In the genomic region with DNA sequence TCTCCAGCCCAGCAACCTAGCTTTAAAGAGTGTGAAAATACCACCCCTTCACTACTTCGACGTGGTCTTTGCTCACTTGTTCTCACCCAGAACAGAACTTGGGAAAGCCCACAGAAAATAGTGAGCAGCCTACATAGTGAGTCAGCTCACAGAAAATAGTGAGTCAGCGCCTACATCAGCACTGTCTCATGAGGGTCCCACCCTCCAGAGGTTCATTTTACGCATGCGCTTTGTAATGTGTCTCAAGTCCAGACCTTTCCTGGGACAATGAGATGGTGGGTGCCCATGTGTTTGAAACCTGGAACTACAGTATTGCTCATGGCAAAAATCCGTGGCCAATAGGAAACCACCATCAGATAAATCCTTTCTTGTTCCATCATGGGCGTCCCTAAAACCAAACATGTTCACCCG, we compare ENCODE assay signal across 23 mouse cellular contexts. TPM values are rescaled to one million over a fixed set of nuclear protein-coding genes. Genes with fewer than 3 reads are reported as not detected.
DNase-seq lines count a peak whose midpoint lies in the region; ATAC-seq and TF ChIP-seq lines count a peak whose summit lies in the region.
"Had no signal": no experiment of that assay in that cellular context is flagged by ENCODE, and none has a peak within 500 bp of the region (broad histone marks: within the 10 kb centered on the region; RNA-seq: fewer than 3 reads in every experiment).

No protein-coding gene starts in this region.

- 0 out of 2 replicates have a peak, but pooled peaks have one; percentile 4 for TF ChIP-seq CTCF in intestine, postnatal 0 days (IDR thresholded peaks at IDR 0.05; ENCODE audit: low read depth)
- TF ChIP-seq CTCF in MEL (IDR thresholded peaks at IDR 0.05 in 2 of 3, conservative IDR thresholded peaks at IDR 0.05 in 1 of 3; ENCODE audit: control insufficient read depth in 1 of 3, insufficient read depth in 1 of 3, low read depth in 2 of 3, low read length in 3 of 3, poor library complexity in 1 of 3, severe bottlenecking in 1 of 3), result peak in 2 of 3 experiments; percentile 10 to 22; a peak in 2 of 6 replicates

- no peak for ATAC-seq in intestine, postnatal 0 days
- ATAC-seq in intestine, embryonic 15.5 days, result no peak
- no peak for ATAC-seq in forebrain, embryonic 12.5 days (ENCODE audit: low FRiP score)
- ATAC-seq: forebrain, embryonic 14.5 days; hindbrain, postnatal 0 days; liver, postnatal 0 days had no signal

- no peak overlapping the region for H3K9ac ChIP-seq in intestine, postnatal 0 days (ENCODE audit: low read depth, low read length)
- H3K9ac ChIP-seq in intestine, embryonic 15.5 days, result no peak overlapping the region
- H3K9ac ChIP-seq in MEL (ENCODE audit: control insufficient read depth, low read depth, low read length, poor library complexity, severe bottlenecking), result peak overlapping the region; percentile 52
- no peak overlapping the region for H3K9ac ChIP-seq in forebrain, embryonic 12.5 days
- H3K9ac ChIP-seq: embryonic facial prominence, embryonic 13.5 days; heart, embryonic 13.5 days; limb, embryonic 12.5 days; liver, postnatal 0 days; midbrain, embryonic 12.5 days had no signal

- no peaks in the 10 kb centered on the region for H3K4me1 ChIP-seq in intestine, postnatal 0 days (replicated peaks; ENCODE audit: control insufficient read depth, insufficient read depth, low read length)
- 0 out of 2 replicates have a peak, but pooled peaks cover 3% of the 10 kb centered on the region for H3K4me1 ChIP-seq in intestine, embryonic 15.5 days (replicated peaks)
- peaks cover 0 to 16% of the 10 kb centered on the region in 2 experiments; a peak in 2 of 4 replicates for H3K4me1 ChIP-seq in MEL (ENCODE audit: control insufficient read depth in 1 of 2, insufficient read depth in 2 of 2, low read length in 2 of 2)
- 0 out of 2 replicates have a peak, but pooled peaks cover 3% of the 10 kb centered on the region for H3K4me1 ChIP-seq in forebrain, embryonic 12.5 days
- H3K4me1 ChIP-seq: embryonic facial prominence, embryonic 13.5 days; midbrain, embryonic 12.5 days had no signal

- no peak overlapping the region for H3K4me3 ChIP-seq in intestine, postnatal 0 days (ENCODE audit: low read depth, low read length)
- no peak overlapping the region for H3K4me3 ChIP-seq in intestine, embryonic 15.5 days (replicated peaks)
- peak overlapping the region; percentile 48 to 62 for H3K4me3 ChIP-seq in MEL (ENCODE audit: control insufficient read depth in 1 of 2, insufficient read depth in 1 of 2, low read depth in 2 of 2, low read length in 2 of 2)
- H3K4me3 ChIP-seq in forebrain, embryonic 12.5 days (replicated peaks), result no peak overlapping the region
- H3K4me3 ChIP-seq: embryonic facial prominence, embryonic 13.5 days; heart, embryonic 13.5 days; limb, embryonic 12.5 days; midbrain, embryonic 12.5 days had no signal

- WGBS in intestine, postnatal 0 days, result 78% methylated on average over 8 of the region's 8 CpGs
- 83% methylated on average over 8 of the region's 8 CpGs for WGBS in intestine, embryonic 15.5 days
- 84% methylated on average over 8 of the region's 8 CpGs for WGBS in forebrain, embryonic 12.5 days

- H3K36me3 ChIP-seq in intestine, postnatal 0 days (ENCODE audit: control insufficient read depth, insufficient read depth), result no peaks in the 10 kb centered on the region
- H3K36me3 ChIP-seq in intestine, embryonic 15.5 days, result no peaks in the 10 kb centered on the region
- peaks cover 0 to 11% of the 10 kb centered on the region in 2 experiments; a peak in 2 of 4 replicates for H3K36me3 ChIP-seq in MEL (ENCODE audit: control insufficient read depth in 1 of 2, insufficient read depth in 2 of 2, low read length in 2 of 2)
- H3K36me3 ChIP-seq in forebrain, embryonic 12.5 days (replicated peaks), result no peaks in the 10 kb centered on the region
- H3K36me3 ChIP-seq: embryonic facial prominence, embryonic 13.5 days; heart, embryonic 13.5 days; limb, embryonic 12.5 days; midbrain, embryonic 12.5 days had no signal

- H3K79me2 ChIP-seq in MEL (ENCODE audit: control insufficient read depth, insufficient read depth, low read length, poor library complexity), result no peaks in the 10 kb centered on the region

- TF ChIP-seq RAD21 in MEL (IDR thresholded peaks at IDR 0.05; ENCODE audit: low read depth, low read length), result no peak

- H3K27me3 ChIP-seq in intestine, postnatal 0 days (replicated peaks; ENCODE audit: control insufficient read depth, insufficient read depth, low read length), result no peaks in the 10 kb centered on the region
- H3K27me3 ChIP-seq in intestine, embryonic 15.5 days (replicated peaks), result no peaks in the 10 kb centered on the region
- H3K27me3 ChIP-seq in MEL (ENCODE audit: control insufficient read depth in 1 of 2, insufficient read depth in 2 of 2, low read length in 2 of 2), result no peaks in the 10 kb centered on the region
- no peaks in the 10 kb centered on the region for H3K27me3 ChIP-seq in forebrain, embryonic 12.5 days
- H3K27me3 ChIP-seq: midbrain, embryonic 12.5 days had no signal

- peak; percentile 77 for DNase-seq in MEL (ENCODE audit: low read depth, low spot score)
- DNase-seq in brain, adult 2 months (ENCODE audit: low read depth, low spot score), result peak; percentile 59
- DNase-seq in kidney, postnatal 4 days, result no peak
- DNase-seq in layer of hippocampus, adult 9-11 months, result no peak
- DNase-seq: adrenal gland, postnatal 36 days; cerebellum, adult 11 months; cerebellum, postnatal 10 days; embryo, embryonic 11 days; gastrocnemius, postnatal 10 days; heart, adult 18-20 months; heart, postnatal 14 days; kidney, adult 11 months; liver, postnatal 0 days had no signal

- H3K27ac ChIP-seq in intestine, postnatal 0 days (ENCODE audit: low read depth, low read length), result no peak overlapping the region
- H3K27ac ChIP-seq in intestine, embryonic 15.5 days, result no peak overlapping the region
- peak overlapping the region; percentile 63 for H3K27ac ChIP-seq in MEL (ENCODE audit: control insufficient read depth, low read depth, low read length)
- H3K27ac ChIP-seq in forebrain, embryonic 12.5 days, result no peak overlapping the region
- H3K27ac ChIP-seq: embryonic facial prominence, embryonic 13.5 days; heart, embryonic 13.5 days; hindbrain, postnatal 0 days; limb, embryonic 12.5 days; midbrain, embryonic 12.5 days had no signal

- TF ChIP-seq POLR2A in MEL (IDR thresholded peaks at IDR 0.05; ENCODE audit: control insufficient read depth in 1 of 2, insufficient read depth in 1 of 2, low read depth in 1 of 2, low read length in 2 of 2, poor library complexity in 1 of 2), result no peak

- H3K4me2 ChIP-seq in intestine, postnatal 0 days (replicated peaks; ENCODE audit: low read depth), result no peak overlapping the region
- no peak overlapping the region for H3K4me2 ChIP-seq in intestine, embryonic 15.5 days (replicated peaks)
- no peak overlapping the region for H3K4me2 ChIP-seq in forebrain, embryonic 12.5 days
- H3K4me2 ChIP-seq: embryonic facial prominence, embryonic 13.5 days; heart, embryonic 13.5 days; limb, embryonic 12.5 days; liver, embryonic 11.5 days; midbrain, embryonic 12.5 days had no signal

- no peak; a peak in 1 of 4 replicates for TF ChIP-seq EP300 in MEL (IDR thresholded peaks at IDR 0.05; ENCODE audit: low read depth in 1 of 2, low read length in 2 of 2)

- no peaks in the 10 kb centered on the region for H3K9me3 ChIP-seq in intestine, postnatal 0 days (ENCODE audit: control insufficient read depth)
- no peaks in the 10 kb centered on the region for H3K9me3 ChIP-seq in intestine, embryonic 15.5 days
- H3K9me3 ChIP-seq in MEL (replicated peaks; ENCODE audit: insufficient read depth, low read length), result no peaks in the 10 kb centered on the region
- no peaks in the 10 kb centered on the region for H3K9me3 ChIP-seq in forebrain, embryonic 12.5 days
- H3K9me3 ChIP-seq: embryonic facial prominence, embryonic 13.5 days; heart, embryonic 13.5 days; limb, embryonic 12.5 days; midbrain, embryonic 12.5 days had no signal

TF ChIP-seq in MEL, 35 proteins besides CTCF, POLR2A, EP300 and RAD21 (continues in another document):
- TF ChIP-seq CHD2 (IDR thresholded peaks at IDR 0.05; ENCODE audit: low read length) (no peak), ELF1 (IDR thresholded peaks at IDR 0.05; ENCODE audit: low read depth, low read length) (no peak), NELFE (IDR thresholded peaks at IDR 0.05; ENCODE audit: low read depth, low read length) (no peak), SMC3 (IDR thresholded peaks at IDR 0.05; ENCODE audit: low read depth, low read length) (0 out of 2 replicates have a peak, but pooled peaks have one; percentile 15), ETS1 (IDR thresholded peaks at IDR 0.05; ENCODE audit: low read depth, low read length) (no peak), KAT2A (conservative IDR thresholded peaks at IDR 0.05; ENCODE audit: low read depth, low read length) (no peak), HCFC1 (IDR thresholded peaks at IDR 0.05; ENCODE audit: low read depth, low read length) (no peak), MYC (IDR thresholded peaks at IDR 0.05; ENCODE audit: low read depth, low read length) (no peak), NRF1 (IDR thresholded peaks at IDR 0.05; ENCODE audit: insufficient read depth, low read depth, low read length, poor library complexity, severe bottlenecking) (peak; percentile 53; the same call in 1 of the 2 replicates), ZKSCAN1 (IDR thresholded peaks at IDR 0.05; ENCODE audit: low read depth, low read length) (no peak), MAFK (IDR thresholded peaks at IDR 0.05; ENCODE audit: borderline replicate concordance, low read depth, low read length) (no peak), GABPA (IDR thresholded peaks at IDR 0.05; ENCODE audit: low read depth, low read length) (no peak), MYB (IDR thresholded peaks at IDR 0.05; ENCODE audit: low read depth, low read length) (no peak), ZC3H11A (IDR thresholded peaks at IDR 0.05; ENCODE audit: low read depth, low read length) (no peak)

RNA-seq across cellular contexts. Expression of gene Grsf1, which starts 12.0 kb away (rescaled TPM):
- 31.2 and 33.1 TPM in 2 replicates for polyA plus RNA-seq in intestine, postnatal 0 days (2015; fragmentation: Nextera tagmentation; extraction: Ambion mirVana)
- polyA plus RNA-seq in intestine, embryonic 15.5 days (2015; fragmentation: Nextera tagmentation; extraction: Ambion mirVana), result 47.2 and 47.9 TPM in 2 replicates
- 49.4 and 50.0 TPM in 2 replicates for total RNA-seq in MEL (2012; rRNA removed)
- 10 to 100 TPM in 1 of 2 experiments, not detected in 1; 62.8 TPM for polyA plus RNA-seq in MEL (2012; ENCODE audit: insufficient read depth in 1 of 2, insufficient read length in 2 of 2, low read depth in 1 of 2, low replicate concordance in 2 of 2, missing spikeins in 1 of 2)
- polyA plus RNA-seq in forebrain, embryonic 12.5 days (2016; fragmentation: Nextera tagmentation; extraction: Ambion mirVana), result 99.9 and 103 TPM in 2 replicates

RNA-seq across cellular contexts. Expression of gene Mob1b, which starts 32.7 kb away (rescaled TPM):
- 8.0 and 9.6 TPM in 2 replicates for polyA plus RNA-seq in intestine, postnatal 0 days (2015; fragmentation: Nextera tagmentation; extraction: Ambion mirVana)
- 9.6 and 11.4 TPM in 2 replicates for polyA plus RNA-seq in intestine, embryonic 15.5 days (2015; fragmentation: Nextera tagmentation; extraction: Ambion mirVana)
- 14.0 TPM in 2 replicates for total RNA-seq in MEL (2012; rRNA removed)
- 10 to 100 TPM in 1 of 2 experiments, not detected in 1; 12.2 TPM for polyA plus RNA-seq in MEL (2012; ENCODE audit: insufficient read depth in 1 of 2, insufficient read length in 2 of 2, low read depth in 1 of 2, low replicate concordance in 2 of 2, missing spikeins in 1 of 2)
- 18.2 and 22.4 TPM in 2 replicates for polyA plus RNA-seq in forebrain, embryonic 12.5 days (2016; fragmentation: Nextera tagmentation; extraction: Ambion mirVana)

Comparison
In these comparisons a context has a peak if more than half of its experiments do, and no peak if none do; other contexts are left out.
1. H3K4me3 ChIP-seq: peak in MEL (2 of 2); none in intestine, postnatal 0 days (single experiment), intestine, embryonic 15.5 days (single experiment) and forebrain, embryonic 12.5 days (single experiment).
2. DNase-seq: peak in MEL (single experiment) and brain, adult 2 months (single experiment); none in kidney, postnatal 4 days (0 of 2) and layer of hippocampus, adult 9-11 months (single experiment).